Mouse (Mus musculus) brain, embryonic 14.5 days (tissue): Measurements from ENCODE around the gene Gm28171. TPM values are rescaled to one million over a fixed set of nuclear protein-coding genes. Genes with fewer than 3 reads are reported as not detected.
"Not testable (repeated sequence)": the region's sequence is repeated elsewhere in the genome, so short reads cannot be mapped to it uniquely, and the experiment has no call there.

Source experiments
- DNase-seq: peaks from one replicate; pipeline ENCODE4 v3.0.0-alpha.2; 2011; ENCODE audit warnings: low read depth
- polyA plus RNA-seq: library from polyadenylated mRNA; depleted of rRNA; stranded (reverse); fragments of >200 nt; gene quantifications from 2 replicates; pipeline ENCODE4 v1.2.3, GENCODE M21; 2012; rRNA removed

The Gm28171 gene
- polyA plus RNA-seq: not detected in 2 replicates

GRCm38 (mm10) chrY:5793095-5793494, at the start of gene Gm28171:
Gene Gm28171 (plus strand): TSS chrY:5793395.
- DNase-seq: not testable (repeated sequence)

Other genes starting within 250 kb of the Gm28171 start
- gene Gm21854, start 136.4 kb upstream of the Gm28171 start, polyA plus RNA-seq: not detected in 2 replicates
- not detected in 2 replicates for gene Gm20914, start 67.4 kb upstream of the Gm28171 start, polyA plus RNA-seq
- not detected in 2 replicates for gene Gm21778, start 149.1 kb downstream of the Gm28171 start, polyA plus RNA-seq